Mouse (Mus musculus) cerebellum, adult 11-12 months (tissue): ENCODE measurements around the gene Rlf.
A peak's percentile ranks its signal among the peaks of the same experiment; 100 is the strongest.

Source experiments
- DNase-seq: peaks from one replicate; pipeline ENCODE4 v3.0.0; 2022

Gene Rlf

GRCm38 (mm10) chr4:121163501-121164030 lies 51.3 kb downstream of the Rlf start:
- DNase-seq, result no peak

GRCm38 (mm10) chr4:121109126-121109525 lies 105.8 kb downstream of the Rlf start, which contains the start of gene Tmco2:
Gene Tmco2 (minus strand): TSS chr4:121109226.
- DNase-seq, result no peak

GRCm38 (mm10) chr4:121103304-121103703 lies 111.6 kb downstream of the Rlf start:
- DNase-seq, result no peak

- DNase-seq, result peak; percentile 83
These were observed 117.1 kb downstream of the Rlf start, which contains the start of gene Zmpste24 for GRCm38 (mm10) chr4:121097650-121098378. Gene Zmpste24 (minus strand): TSS chr4:121098241.
